Mouse (Mus musculus) limb, embryonic 15.5 days (tissue): ENCODE results near the gene Nol6. TPM values are rescaled to one million over a fixed set of nuclear protein-coding genes. Genes with fewer than 3 reads are reported as not detected.

Experiments used
- ATAC-seq: fragments of 200-750 bp; cut with Nextera tagmentation; 2 replicates; pipeline ENCODE4 v1.8.0; 2017; ENCODE audit warnings: low read depth, moderate TSS enrichment; ENCODE audit not compliant: insufficient number of reproducible peaks, low FRiP score, low TSS enrichment
- H3K27ac ChIP-seq: fragments of 300-500 bp; sonication (generic); 2 replicates; pipeline ENCODE4 v1.5.1; 2015; ENCODE audit warnings: moderate library complexity, mild to moderate bottlenecking, inconsistent platforms
- H3K27me3 ChIP-seq: fragments of 300-500 bp; sonication (generic); 2 replicates; pipeline ENCODE4 v1.6.1; 2015; ENCODE audit warnings: inconsistent platforms
- H3K36me3 ChIP-seq: fragments of 300-500 bp; sonication (generic); 2 replicates; pipeline ENCODE4 v1.6.1; 2015; ENCODE audit warnings: inconsistent platforms
- H3K4me1 ChIP-seq: fragments of 300-500 bp; sonication (generic); 2 replicates; pipeline ENCODE4 v1.6.1; 2015; ENCODE audit warnings: inconsistent platforms
- H3K4me2 ChIP-seq: fragments of 300-500 bp; sonication (generic); 2 replicates; pipeline ENCODE4 v1.6.1; 2015; ENCODE audit warnings: mild to moderate bottlenecking, inconsistent platforms
- H3K4me3 ChIP-seq: fragments of 300-500 bp; sonication (generic); 2 replicates; pipeline ENCODE4 v1.5.1; 2015; ENCODE audit warnings: mild to moderate bottlenecking, inconsistent platforms
- H3K9ac ChIP-seq: fragments of 300-500 bp; sonication (generic); 2 replicates; pipeline ENCODE4 v1.6.1; 2015; ENCODE audit warnings: inconsistent platforms
- H3K9me3 ChIP-seq: fragments of 300-500 bp; sonication (generic); 2 replicates; pipeline ENCODE4 v1.6.1; 2016; ENCODE audit warnings: inconsistent platforms
- WGBS: fragments of 180-500 bp; shearing (Covaris S2); methylation state at CpG from one replicate; pipeline ENCODE4 v1.1.7; 2015; 5-methylcytosine and 5-hydroxymethylcytosine counted together
- polyA plus RNA-seq: library from polyadenylated mRNA; unstranded; fragments of >200 nt; fragmentation: Nextera tagmentation; extraction: Ambion mirVana; gene quantifications from 2 replicates; pipeline ENCODE4 v1.2.1, GENCODE M21; 2015

Nol6 gene
- polyA plus RNA-seq, 1 experiment from 2014 or later = 27.1 TPM

GRCm38 (mm10) chr4:41115074-41115473 is 9.2 kb downstream of the Nol6 start:
- no peak overlapping the region for H3K27ac ChIP-seq
- 83% methylated on average over 6 of the region's 6 CpGs for WGBS
- no peaks in the 10 kb centered on the region for H3K9me3 ChIP-seq

GRCm38 (mm10) chr4:41114358-41115070 is 9.7 kb downstream of the Nol6 start:
- no peaks in the 10 kb centered on the region for H3K4me1 ChIP-seq
- H3K4me2 ChIP-seq = no peak overlapping the region
- no peak overlapping the region for H3K4me3 ChIP-seq
- 79% methylated on average over 9 of the region's 9 CpGs for WGBS
- no peaks in the 10 kb centered on the region for H3K9me3 ChIP-seq
- no peak overlapping the region for H3K27ac ChIP-seq
- no peak for ATAC-seq
- H3K27me3 ChIP-seq = no peaks in the 10 kb centered on the region
- no peak overlapping the region for H3K9ac ChIP-seq
- H3K36me3 ChIP-seq = peaks cover 59% of the 10 kb centered on the region

More at GRCm38 (mm10) chr4:41115074-41115473, 9.2 kb downstream of the Nol6 start:
- H3K4me2 ChIP-seq = no peak overlapping the region
- peaks cover 64% of the 10 kb centered on the region for H3K36me3 ChIP-seq
- H3K4me1 ChIP-seq = no peaks in the 10 kb centered on the region
- H3K27me3 ChIP-seq = no peaks in the 10 kb centered on the region
- ATAC-seq = no peak
- no peak overlapping the region for H3K4me3 ChIP-seq
- H3K9ac ChIP-seq = no peak overlapping the region

- H3K9me3 ChIP-seq = no peaks in the 10 kb centered on the region
- H3K4me2 ChIP-seq = no peak overlapping the region
- no peak overlapping the region for H3K27ac ChIP-seq
- WGBS = 83% methylated on average over 10 of the region's 10 CpGs
- no peak overlapping the region for H3K9ac ChIP-seq
- peaks cover 6% of the 10 kb centered on the region; the same call in 1 of the 2 replicates for H3K4me1 ChIP-seq
- no peak overlapping the region for H3K4me3 ChIP-seq
- H3K27me3 ChIP-seq = no peaks in the 10 kb centered on the region
- ATAC-seq = no peak
- peaks cover 2% of the 10 kb centered on the region; the same call in 1 of the 2 replicates for H3K36me3 ChIP-seq
These were observed 15.4 kb downstream of the Nol6 start for GRCm38 (mm10) chr4:41108717-41109425.

- H3K9me3 ChIP-seq = no peaks in the 10 kb centered on the region
- H3K9ac ChIP-seq = no peak overlapping the region
- peaks cover 6% of the 10 kb centered on the region; the same call in 1 of the 2 replicates for H3K4me1 ChIP-seq
- H3K36me3 ChIP-seq = no peaks in the 10 kb centered on the region
- WGBS = 63% methylated on average over 4 of the region's 4 CpGs
- no peak overlapping the region for H3K4me3 ChIP-seq
- H3K4me2 ChIP-seq = no peak overlapping the region
- no peaks in the 10 kb centered on the region for H3K27me3 ChIP-seq
- no peak overlapping the region for H3K27ac ChIP-seq
- no peak for ATAC-seq
These were observed 16.8 kb downstream of the Nol6 start for GRCm38 (mm10) chr4:41107440-41107839.

GRCm38 (mm10) chr4:41102901-41103300 is 21.4 kb downstream of the Nol6 start:
- H3K9ac ChIP-seq = no peak overlapping the region
- H3K36me3 ChIP-seq = no peaks in the 10 kb centered on the region
- H3K27ac ChIP-seq = no peak overlapping the region

GRCm38 (mm10) chr4:41100986-41101385 is 23.3 kb downstream of the Nol6 start:
- no peak for ATAC-seq
- Histone ChIP-seq H3K9me3 (no peaks in the 10 kb centered on the region), H3K27me3 (peaks cover 25% of the 10 kb centered on the region), H3K27ac (no peak overlapping the region), H3K9ac (no peak overlapping the region), H3K4me3 (no peak overlapping the region), H3K36me3 (no peaks in the 10 kb centered on the region), H3K4me1 (peaks cover 20% of the 10 kb centered on the region), H3K4me2 (no peak overlapping the region)
- 48% methylated on average over 1 of the region's 1 CpGs for WGBS

More at GRCm38 (mm10) chr4:41102901-41103300, 21.4 kb downstream of the Nol6 start:
- Histone ChIP-seq H3K4me2 (no peak overlapping the region), H3K9me3 (no peaks in the 10 kb centered on the region), H3K4me3 (no peak overlapping the region), H3K27me3 (peaks cover 9% of the 10 kb centered on the region), H3K4me1 (peaks cover 9% of the 10 kb centered on the region)
- ATAC-seq = no peak

- Histone ChIP-seq H3K4me3 (peak overlapping the region; percentile 43), H3K36me3 (no peaks in the 10 kb centered on the region), H3K9ac (no peak overlapping the region), H3K27ac (no peak overlapping the region), H3K4me1 (peaks cover 24% of the 10 kb centered on the region), H3K27me3 (peaks cover 25% of the 10 kb centered on the region), H3K9me3 (no peaks in the 10 kb centered on the region), H3K4me2 (peak overlapping the region; percentile 91)
- no peak for ATAC-seq
- WGBS = 13% methylated on average over 11 of the region's 11 CpGs
These were observed 25.7 kb downstream of the Nol6 start for GRCm38 (mm10) chr4:41098577-41098951.

- Histone ChIP-seq H3K27me3 (peaks cover 25% of the 10 kb centered on the region), H3K4me2 (peak within 1 kb of the TSS; percentile 91), H3K4me3 (peak within 1 kb of the TSS; percentile 43), H3K9me3 (no peaks in the 10 kb centered on the region), H3K36me3 (no peaks in the 10 kb centered on the region), H3K4me1 (peaks cover 29% of the 10 kb centered on the region), H3K27ac (no peak within 1 kb of the TSS), H3K9ac (no peak within 1 kb of the TSS)
- WGBS = under 1% methylated on average over 42 of the region's 42 CpGs
- ATAC-seq = no peak
These were observed 26.2 kb downstream of the Nol6 start, which contains the start of gene Aqp3 for GRCm38 (mm10) chr4:41097871-41098576. TSS of gene Aqp3 (minus strand) at chr4:41098183.

GRCm38 (mm10) chr4:41097381-41097780 is 26.9 kb downstream of the Nol6 start:
- no peak overlapping the region for H3K9ac ChIP-seq
- peaks cover 25% of the 10 kb centered on the region for H3K27me3 ChIP-seq
- no peak for ATAC-seq
- H3K4me1 ChIP-seq = peaks cover 31% of the 10 kb centered on the region
- peak overlapping the region; percentile 43 for H3K4me3 ChIP-seq
- H3K36me3 ChIP-seq = no peaks in the 10 kb centered on the region
- peak overlapping the region; percentile 91 for H3K4me2 ChIP-seq
- 48% methylated on average over 13 of the region's 13 CpGs for WGBS
- no peaks in the 10 kb centered on the region for H3K9me3 ChIP-seq
- no peak overlapping the region for H3K27ac ChIP-seq

- ATAC-seq = no peak
- WGBS = 65% methylated on average over 5 of the region's 5 CpGs
- Histone ChIP-seq H3K4me3 (peak overlapping the region; percentile 43), H3K27me3 (peaks cover 25% of the 10 kb centered on the region), H3K9ac (no peak overlapping the region), H3K9me3 (no peaks in the 10 kb centered on the region), H3K27ac (peak overlapping the region; percentile 63; the same call in 1 of the 2 replicates), H3K4me1 (peaks cover 31% of the 10 kb centered on the region), H3K4me2 (peak overlapping the region; percentile 91), H3K36me3 (no peaks in the 10 kb centered on the region)
These were observed 27.5 kb downstream of the Nol6 start for GRCm38 (mm10) chr4:41096794-41097193.

- no peaks in the 10 kb centered on the region for H3K36me3 ChIP-seq
- H3K4me1 ChIP-seq = peaks cover 38% of the 10 kb centered on the region
- peak overlapping the region; percentile 43 for H3K4me3 ChIP-seq
- peak overlapping the region; percentile 63 for H3K27ac ChIP-seq
- H3K4me2 ChIP-seq = peak overlapping the region; percentile 26
- no peaks in the 10 kb centered on the region for H3K9me3 ChIP-seq
- ATAC-seq = no peak
- H3K9ac ChIP-seq = no peak overlapping the region
- WGBS = 43% methylated on average over 8 of the region's 8 CpGs
- H3K27me3 ChIP-seq = peaks cover 25% of the 10 kb centered on the region
These were observed 28.1 kb downstream of the Nol6 start for GRCm38 (mm10) chr4:41096169-41096568.
